Mouse (Mus musculus) heart, postnatal 14 days (tissue): ENCODE measurements around the gene Acox3. TPM values are rescaled to one million over a fixed set of nuclear protein-coding genes. Genes with fewer than 3 reads are reported as not detected.
"Not testable (repeated sequence)": the region's sequence is repeated elsewhere in the genome, so short reads cannot be mapped to it uniquely, and the experiment has no call there.

Experiments
- DNase-seq, 2 experiments: peaks; one replicate each; pipeline ENCODE4 v3.0.0; 2021 to 2022
- intact Hi-C: fragments of 180-260 bp; cut with DNase I; formaldehyde crosslinking; loops from one replicate; pipeline ENCODE4 v1.15.1; 2025
- total RNA-seq, 2 experiments: library from RNA; stranded (reverse); gene quantifications; 2 replicates each; pipeline ENCODE4 v1.2.3; 2021

Acox3 gene
- total RNA-seq, 2 experiments from 2014 or later, result 24.8 to 27.3 TPM

- intact Hi-C loops, result no loop called here
- DNase-seq, result peak; percentile 90 to 96
Observed at GRCm38 (mm10) chr5:35574653-35575599, 7.9 kb upstream of the Acox3 start, which contains the start of gene Trmt44. TSS of gene Trmt44 (minus strand) at chr5:35575070.

DNA sequence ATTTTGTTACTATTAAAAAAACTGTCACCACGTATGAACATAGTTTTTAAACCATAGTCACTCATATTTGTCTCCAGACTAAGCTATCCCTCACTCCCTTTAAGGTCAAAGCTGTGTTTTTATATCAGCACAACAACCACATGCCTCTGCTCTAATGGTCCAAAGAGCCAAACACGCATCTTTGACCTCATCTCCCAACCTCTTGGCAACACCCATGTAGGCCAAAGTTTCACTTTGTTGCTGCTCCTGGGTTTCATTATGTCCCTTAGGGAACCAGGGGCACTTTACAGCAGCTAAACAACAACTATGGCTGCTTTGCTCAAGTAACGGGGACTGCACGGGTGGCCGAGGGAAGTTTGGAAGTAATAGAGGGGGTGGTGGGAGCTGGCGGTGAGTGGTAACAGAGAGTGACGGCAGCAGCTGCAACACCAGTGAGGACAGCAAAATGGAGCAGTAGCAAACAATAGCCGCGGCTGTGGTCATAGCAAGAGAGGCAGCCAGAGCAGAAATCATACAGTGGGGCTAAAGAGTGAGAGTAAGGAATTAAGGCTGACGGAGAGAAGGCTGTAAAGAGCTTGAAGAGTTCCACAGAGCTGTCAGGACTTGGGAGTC is 6.3 kb upstream of the Acox3 start:
- intact Hi-C loops, result no loop called here
- no peak for DNase-seq

DNA sequence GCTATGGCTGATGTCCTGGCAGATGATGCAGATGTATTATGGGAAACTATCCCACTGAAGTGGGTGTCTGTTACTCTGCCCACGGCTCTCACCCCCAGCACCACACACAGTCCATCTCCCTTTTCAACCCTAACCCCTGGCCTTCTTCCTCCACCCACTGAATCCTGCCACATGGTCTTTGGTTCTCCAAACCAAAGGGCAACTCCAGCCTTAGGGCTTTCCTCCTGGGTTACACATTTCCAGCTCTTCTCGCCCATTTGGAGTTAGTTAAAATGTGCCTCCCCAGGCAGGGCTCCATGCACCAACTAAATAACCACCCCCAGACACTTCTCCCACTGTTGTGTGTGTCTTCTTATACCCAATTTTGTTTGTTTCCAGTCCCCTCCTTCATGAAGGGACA is 4.4 kb upstream of the Acox3 start:
- DNase-seq, result no peak
- intact Hi-C loops, result no loop called here

DNA sequence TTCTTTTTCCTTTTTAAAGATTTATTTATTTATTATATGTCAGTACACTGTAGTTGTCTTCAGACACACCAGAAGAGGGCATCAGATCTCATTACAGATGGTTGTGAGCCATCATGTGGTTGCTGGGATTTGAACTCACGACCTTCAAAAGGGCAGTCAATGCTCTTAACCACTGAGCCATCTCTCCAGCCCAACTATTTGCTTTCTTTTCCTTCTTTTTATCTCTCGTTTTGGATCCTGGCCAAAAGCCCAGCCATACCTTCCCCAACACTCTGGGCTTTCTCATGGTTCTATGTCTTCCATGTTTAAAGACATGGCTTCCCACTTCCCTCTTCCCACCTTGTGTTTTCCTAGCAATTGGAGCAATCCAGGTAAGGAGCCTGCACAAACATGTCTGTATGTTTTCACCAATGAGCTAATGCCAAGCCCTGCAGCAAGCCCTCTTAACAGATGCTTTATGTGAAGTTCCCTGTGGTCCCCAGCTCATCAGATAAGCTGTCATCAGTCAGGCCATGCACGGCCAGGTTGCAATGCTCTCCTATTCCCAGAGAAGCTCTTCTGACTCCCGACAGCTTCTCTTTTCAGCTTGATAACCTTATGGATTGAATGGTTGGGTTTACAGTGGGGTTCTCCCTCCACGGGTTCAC is 3.5 kb upstream of the Acox3 start:
- DNase-seq, result no peak
- intact Hi-C loops, result no loop called here

GRCm38 (mm10) chr5:35580156-35580922 is 2.5 kb upstream of the Acox3 start:
- DNase-seq, result no peak
- intact Hi-C loops, result no loop called here

GRCm38 (mm10) chr5:35583221-35583783 is 462 bp downstream of the Acox3 start:
- no peak for DNase-seq
- intact Hi-C loops, result no loop called here

DNA sequence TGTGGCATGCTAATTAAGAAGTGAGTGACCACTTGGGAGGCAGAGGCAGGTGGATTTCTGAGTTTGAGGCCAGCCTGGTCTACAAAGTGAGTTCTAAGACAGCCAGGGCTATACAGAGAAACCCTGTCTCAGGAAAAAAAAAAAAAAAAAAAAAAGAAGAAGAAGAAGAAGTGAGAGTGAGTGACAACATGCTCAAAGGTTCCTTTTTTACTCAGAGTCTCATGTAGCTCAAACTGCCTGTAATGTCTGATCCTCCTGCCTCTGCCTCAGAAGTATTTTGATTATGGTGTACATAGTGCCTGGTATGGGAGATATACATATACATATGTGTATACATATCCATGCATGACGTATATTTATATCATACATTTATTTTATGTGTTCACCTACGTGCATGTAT is 1.4 kb downstream of the Acox3 start:
- intact Hi-C loops, result not testable (repeated sequence)

GRCm38 (mm10) chr5:35591497-35591896 is 8.7 kb downstream of the Acox3 start:
- no peak for DNase-seq
- intact Hi-C loops, result no loop called here

More for the DNA sequence above, 1.4 kb downstream of the Acox3 start:
- not testable (repeated sequence) for DNase-seq

- intact Hi-C loops, result no loop called here
- DNase-seq, result no peak
Observed at GRCm38 (mm10) chr5:35592081-35592736, 9.4 kb downstream of the Acox3 start.

DNA sequence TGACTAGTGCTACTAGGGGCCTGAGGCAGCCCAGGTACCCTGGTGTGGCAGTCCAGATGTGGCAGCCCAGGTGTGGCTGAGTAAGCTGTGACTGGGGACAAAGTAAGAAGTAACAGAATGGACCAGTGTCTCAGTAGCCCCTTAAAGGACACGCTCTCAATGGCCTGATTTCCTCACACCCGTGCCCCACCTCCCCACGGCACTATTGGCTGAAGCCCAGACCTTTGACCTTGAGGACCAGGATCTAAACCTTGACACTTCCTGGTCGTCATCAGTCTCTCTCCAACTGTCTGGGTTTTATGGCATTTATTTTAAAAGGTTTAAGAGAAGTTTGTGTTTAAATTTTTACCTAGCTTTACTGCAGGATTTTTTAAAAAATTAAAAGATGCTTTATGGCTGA is 10.0 kb downstream of the Acox3 start:
- intact Hi-C loops, result no loop called here
- DNase-seq, result no peak

DNA sequence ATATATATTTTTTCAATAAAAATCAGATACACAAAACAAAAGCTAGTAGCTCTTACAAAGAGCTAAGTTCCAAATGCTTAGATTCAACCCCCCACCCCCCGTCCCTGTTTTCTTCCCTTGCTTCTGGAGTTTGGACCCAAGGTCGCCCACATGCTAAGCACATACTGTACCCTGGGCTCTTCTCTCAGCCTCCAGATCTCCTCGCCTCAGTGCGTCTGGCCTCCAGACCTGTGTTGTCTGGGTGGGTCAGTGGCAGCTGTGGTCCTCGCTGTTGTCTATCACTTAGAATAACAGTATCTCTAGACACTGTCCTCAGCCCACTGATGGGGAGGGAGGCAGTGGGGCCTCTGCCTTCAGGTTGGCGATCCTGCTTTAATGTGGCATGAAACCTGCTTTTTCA is 10.4 kb downstream of the Acox3 start:
- intact Hi-C loops, result no loop called here

DNA sequence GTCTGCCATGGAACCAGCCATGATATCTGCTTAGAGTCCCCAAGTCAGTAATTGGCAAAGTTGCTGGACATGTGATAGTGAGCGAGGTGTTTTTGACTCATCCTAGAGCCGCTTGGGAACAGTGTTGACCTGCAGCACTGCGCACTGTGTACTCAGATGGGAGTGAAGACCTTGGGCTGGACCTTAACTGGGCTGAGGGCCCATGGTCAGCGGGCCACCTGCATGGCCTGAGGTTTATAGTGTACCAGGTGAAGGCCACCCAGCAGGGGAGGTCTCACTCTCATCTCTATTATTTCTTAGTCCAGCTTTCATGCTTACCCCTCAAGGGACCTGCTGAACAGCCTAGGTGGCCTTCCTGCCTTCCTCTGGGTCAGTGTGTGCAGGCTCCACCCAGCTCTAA is 11.9 kb downstream of the Acox3 start:
- no peak for DNase-seq
- intact Hi-C loops, result loop anchor here (1.0 to 5.0 kb wide), 5 partner anchors 87 to 263 kb away; partner anchors contain the start of gene Ablim2

More for the DNA sequence above, 10.4 kb downstream of the Acox3 start:
- DNase-seq, result no peak

DNA sequence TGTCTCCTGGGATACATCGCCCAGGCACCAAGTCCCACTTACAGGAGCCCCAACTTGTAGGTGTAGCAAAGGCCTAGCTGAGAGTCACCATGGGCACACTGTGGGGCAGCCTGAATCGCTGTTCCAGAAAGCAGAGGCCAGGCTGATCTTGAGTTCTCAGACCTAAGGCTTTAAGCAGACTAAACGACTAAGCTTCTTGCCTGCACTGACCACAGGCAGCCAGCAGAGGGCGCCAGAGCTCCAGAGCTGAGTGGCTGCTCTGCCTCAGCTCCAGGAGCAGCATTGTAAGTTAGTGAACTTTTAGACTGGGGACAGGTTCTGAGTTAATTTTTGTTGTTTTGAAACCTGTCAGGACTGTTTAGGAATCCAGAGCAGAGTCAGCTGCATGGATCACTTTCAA is 12.9 kb downstream of the Acox3 start:
- intact Hi-C loops, result loop anchor here (1.0 to 5.0 kb wide), 5 partner anchors 86 to 262 kb away; partner anchors contain the start of gene Ablim2
- peak; percentile 83 to 87 for DNase-seq

GRCm38 (mm10) chr5:35596169-35597160 is 13.6 kb downstream of the Acox3 start:
- no peak for DNase-seq
- intact Hi-C loops, result loop anchor here (5.0 kb wide), 3 partner anchors 101 to 261 kb away; partner anchors contain the start of gene Ablim2

GRCm38 (mm10) chr5:35600233-35600632 is 17.4 kb downstream of the Acox3 start:
- intact Hi-C loops, result no loop called here
- DNase-seq, result peak in 1 of 2 experiments; percentile 27

- peak in 1 of 2 experiments; percentile 56 for DNase-seq
- intact Hi-C loops, result no loop called here
Observed at GRCm38 (mm10) chr5:35601526-35601925, 18.7 kb downstream of the Acox3 start.

DNA sequence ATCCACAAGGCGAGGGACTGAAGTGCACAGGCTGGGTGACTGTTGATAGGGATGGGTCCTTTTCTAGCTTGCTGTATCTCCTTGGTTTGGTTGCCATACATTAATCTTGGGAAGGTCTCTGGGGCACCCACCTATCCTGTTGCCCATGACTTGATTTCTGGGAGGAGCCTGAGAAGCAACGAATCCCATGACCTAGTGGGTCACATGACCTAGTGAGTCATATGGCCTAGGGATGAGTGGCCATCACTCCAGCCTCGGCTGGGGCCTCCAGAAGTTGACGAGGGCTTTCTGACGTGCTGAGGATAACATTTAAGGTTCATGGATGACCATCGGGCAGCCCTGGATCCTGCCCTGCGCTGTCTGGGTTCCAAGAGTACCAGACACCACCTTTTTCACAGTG is 22.5 kb downstream of the Acox3 start:
- no peak for DNase-seq
- intact Hi-C loops, result no loop called here

GRCm38 (mm10) chr5:35606800-35607199 is 24.0 kb downstream of the Acox3 start:
- no peak for DNase-seq
- intact Hi-C loops, result no loop called here
